Mouse (Mus musculus) B cell, adult 2 months (primary cell): ENCODE data around the gene Gan.
A peak's percentile ranks its signal among the peaks of the same experiment; 100 is the strongest.

Experiments used
- DNase-seq, 2 experiments: peaks; one replicate each; pipeline ENCODE4 v3.0.0; 2022

The Gan gene

DNA sequence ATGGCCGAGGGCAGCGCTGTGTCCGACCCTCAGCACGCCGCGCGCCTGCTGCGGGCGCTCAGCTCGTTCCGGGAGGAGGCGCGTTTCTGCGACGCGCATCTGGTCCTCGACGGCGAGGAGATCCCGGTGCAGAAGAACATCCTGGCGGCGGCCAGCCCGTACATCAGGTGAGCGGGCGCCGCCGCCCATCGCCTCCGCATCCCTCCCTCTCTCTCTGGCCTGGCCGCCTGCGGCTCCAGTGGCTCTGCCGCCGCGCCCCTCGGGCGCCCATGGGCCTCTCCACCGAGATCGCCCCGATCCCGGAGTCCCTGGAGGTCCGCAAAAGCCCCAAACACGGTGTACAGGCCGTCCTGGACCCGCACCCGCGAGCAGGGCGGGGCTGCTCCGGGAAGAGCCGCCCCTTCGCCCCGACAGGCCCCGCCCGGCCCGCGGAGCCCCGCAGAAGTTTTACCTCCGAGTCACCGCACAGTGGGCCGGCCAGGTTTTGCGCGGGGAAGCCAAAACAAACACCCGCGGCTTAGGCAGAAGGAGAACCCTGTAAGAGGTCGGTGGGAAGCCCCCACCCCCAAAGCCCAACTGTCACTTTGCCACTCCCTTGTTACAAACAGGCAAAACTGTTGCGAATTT is at the start of gene Gan:
Gan (plus strand) TSS at position 1 of the 627 bp plus-strand sequence.
- peak; percentile 53 to 61 for DNase-seq

DNA sequence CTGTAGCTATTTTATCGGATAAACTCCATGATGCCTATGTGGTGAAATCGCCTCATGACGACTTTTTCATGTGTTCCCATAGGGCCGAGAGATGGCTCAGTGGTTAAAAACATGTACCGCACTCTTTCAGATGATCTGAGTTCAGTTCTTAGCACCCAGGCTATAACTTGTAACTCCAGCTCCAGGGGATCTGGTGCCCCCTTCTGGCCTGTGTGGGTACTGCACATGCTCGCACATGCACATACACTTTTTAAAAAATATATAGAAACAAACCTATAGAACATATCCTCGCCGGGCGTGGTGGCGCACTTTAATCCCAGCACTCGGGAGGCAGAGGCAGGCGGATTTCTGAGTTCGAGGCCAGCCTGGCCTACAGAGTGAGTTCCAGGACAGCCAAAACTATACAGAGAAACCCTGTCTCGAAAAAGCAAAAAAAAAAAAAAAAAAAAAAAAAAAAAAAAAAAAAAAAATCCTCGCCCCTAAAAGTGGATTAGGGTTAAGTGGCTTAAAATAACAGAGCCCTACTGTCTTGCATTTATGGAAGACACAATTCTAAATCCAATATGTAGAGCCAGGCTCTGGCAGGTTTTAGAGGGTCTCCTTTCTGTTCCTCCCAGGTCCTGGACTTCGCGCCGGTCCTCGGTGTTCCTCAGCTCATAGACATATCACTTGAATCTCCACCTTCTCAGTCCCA is 48.8 kb upstream of the Gan start:
- peak; percentile 69 to 70 for DNase-seq

DNA sequence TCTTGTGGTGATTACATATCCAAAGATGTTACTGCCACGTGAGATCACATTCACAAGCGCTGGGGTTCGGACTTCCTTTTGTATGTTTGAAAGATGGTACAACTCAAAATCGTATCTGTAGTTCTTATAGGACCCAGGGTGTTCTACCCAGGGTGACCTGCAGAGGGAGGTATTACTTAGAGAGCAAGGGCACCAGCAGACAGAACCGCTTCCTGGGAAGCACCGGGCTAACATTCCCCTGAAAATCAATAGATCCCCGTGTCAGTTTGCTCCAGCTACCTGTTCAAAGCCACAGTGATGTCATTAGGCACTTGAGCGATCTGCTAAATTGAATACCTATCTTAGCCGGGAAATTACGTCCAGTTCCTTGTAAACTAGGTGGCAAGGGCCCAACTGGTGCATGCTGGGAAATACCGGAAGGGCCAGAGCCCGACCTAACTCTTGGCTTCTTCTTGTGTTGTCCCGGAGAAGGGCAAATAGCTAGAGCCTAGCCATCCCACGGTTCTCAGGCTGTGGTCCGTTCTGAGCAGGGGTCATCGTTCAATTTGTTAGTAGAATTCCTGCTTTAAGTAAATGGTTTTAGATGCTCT is 48.0 kb upstream of the Gan start:
- DNase-seq, result peak; percentile 67 to 73

DNA sequence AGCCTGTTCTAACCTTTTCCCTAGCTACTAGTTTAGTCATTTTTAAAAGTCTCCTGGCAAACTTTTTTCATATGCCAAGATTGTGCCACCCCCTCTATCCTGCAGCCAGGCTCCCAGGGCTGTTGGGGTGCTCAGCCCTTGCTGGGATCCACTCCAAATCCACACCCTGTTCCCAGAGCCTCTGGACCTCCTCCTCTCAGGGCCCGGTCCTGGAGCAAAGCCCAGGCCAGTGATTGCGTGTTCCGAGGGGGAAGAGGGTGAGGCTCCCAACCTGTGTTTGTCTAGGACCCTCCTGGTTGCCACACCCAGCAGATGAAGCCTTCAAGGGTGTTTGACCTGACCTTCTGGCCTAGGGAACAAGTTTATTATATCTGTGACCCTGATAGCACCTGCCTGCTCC is 46.3 kb upstream of the Gan start:
- DNase-seq, result no peak

DNA sequence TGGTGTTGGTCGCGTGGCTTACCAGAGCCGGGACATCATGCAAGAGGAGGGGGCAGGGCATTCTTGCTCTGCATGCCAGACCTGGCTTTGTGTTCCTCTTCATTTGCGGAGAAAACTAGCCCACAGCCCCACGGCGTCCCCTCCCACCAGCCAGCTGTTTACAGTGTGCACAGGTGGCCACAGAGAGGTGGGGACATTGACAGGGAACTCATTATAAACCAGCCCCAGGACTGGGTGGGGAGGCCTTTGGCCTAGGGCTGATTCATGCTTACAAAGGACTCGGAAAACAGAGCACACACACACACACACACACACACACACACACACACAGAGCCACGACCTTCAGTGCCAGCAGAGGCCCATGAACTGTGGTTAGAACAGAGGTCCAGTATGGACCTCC is 45.7 kb upstream of the Gan start:
- DNase-seq, result no peak

DNA sequence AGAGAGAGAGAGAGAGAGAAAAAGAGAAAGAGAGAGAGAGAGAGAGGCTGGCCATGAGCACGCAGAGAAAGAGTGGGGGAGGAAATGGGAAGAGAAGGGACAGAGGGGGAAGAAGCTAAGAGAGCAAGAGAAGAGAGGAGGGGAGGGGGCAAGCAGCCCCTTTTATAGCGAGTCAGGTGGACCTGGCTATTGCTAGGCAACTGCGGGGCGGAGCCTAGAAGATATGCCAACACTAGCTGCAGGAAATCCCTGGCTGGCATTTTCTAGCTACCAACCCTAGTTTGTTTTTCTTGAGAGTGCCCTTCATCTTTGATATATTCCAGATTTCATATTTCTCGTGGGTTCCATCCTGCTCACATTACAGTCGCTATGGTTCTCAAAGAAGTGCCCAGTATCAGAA is 42.8 kb upstream of the Gan start:
- no peak for DNase-seq

DNA sequence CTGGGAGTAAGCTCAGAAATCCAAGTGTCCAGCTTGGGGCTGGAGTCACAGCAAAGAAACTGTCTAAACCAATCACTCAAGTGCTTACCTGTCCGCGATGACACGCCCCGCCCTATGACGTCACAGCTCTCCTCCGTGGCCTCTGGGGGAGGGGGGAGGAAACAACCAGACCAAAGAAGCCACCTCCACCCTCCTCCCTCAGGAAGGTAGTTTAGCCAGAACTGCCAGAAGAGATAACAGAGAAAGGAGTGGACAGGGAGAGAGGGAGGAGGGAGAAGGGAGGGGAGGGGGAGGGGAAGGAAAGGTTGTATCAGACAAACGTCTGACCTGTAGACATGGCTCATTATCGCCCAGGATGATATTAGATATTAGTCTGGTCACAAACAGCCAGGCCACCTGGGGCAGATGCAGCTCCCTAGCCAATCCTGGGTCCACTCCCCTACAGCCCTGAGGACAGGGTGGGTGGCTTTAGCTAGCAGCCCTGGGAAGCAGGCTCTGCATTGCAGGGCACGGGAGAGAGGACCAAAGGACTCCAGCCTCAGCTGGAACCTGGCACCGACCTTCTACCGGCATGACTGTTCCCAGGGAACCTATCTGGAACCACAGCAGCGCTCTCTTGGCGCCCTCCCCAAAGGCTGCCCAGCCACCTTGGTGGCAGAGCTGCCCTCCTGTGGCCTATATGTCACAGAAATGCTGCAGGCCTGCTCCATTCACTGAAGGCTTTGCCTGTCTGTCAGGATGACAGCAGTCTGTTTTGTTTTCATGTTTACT is 42.1 kb upstream of the Gan start:
- DNase-seq, result peak; percentile 41 to 50

DNA sequence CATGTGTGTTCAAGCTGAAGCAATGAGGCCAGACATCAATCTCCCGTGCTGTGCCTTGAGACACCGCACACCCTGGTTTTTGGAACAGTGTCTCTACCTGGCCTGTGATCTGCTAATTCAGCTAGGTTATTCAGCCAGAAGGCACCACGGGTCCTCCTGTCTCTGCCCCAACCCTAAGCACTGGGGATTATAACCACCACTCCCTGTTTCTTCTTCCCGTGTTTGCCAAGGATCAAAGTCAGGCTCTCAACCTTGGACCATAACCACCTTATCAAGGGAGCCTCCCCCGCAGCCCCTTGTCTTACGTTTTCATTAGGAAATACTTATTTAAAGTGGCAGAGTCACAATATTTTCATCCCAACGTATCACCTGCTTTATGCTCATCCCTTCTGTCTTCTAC is 41.4 kb upstream of the Gan start:
- no peak for DNase-seq

DNA sequence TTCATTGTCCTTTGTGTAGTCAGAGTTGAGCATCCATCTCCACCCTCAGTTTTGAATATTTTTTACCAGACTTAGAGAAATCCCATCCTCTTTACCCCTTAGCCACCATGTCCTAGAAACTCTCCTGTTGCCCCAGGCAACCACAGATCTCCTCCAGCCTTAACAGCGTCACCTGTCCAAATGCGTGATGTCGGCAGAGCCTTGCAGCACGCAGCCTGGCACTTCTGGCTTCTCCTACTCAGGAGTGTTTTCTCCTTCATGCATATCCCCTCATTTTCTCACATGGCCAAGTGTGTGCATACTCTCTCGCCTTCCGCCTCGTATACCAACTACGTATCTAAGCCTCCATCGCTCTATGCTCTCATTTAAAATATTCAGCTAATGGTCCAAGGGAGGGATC is 39.5 kb upstream of the Gan start:
- no peak for DNase-seq

DNA sequence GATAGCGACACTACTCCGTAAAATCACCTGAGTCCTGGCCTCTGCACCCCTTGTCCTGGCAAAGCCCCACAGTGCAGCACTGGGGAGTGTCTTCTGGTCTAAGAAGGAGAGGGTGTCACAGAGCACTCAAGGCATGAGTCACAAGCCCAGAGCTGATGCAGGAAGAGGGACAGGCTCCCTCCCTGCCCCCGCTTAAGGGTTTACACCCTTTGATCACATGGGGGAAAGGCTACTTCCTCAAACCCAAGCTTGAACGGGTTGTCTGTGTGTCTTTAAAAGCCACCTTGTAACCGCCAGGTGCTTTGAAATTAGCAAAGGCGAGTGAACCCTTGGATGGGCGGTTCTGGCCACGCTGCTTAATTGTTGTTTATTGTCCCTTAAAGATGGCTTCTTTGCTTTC is 36.7 kb upstream of the Gan start:
- peak; percentile 72 to 79 for DNase-seq

DNA sequence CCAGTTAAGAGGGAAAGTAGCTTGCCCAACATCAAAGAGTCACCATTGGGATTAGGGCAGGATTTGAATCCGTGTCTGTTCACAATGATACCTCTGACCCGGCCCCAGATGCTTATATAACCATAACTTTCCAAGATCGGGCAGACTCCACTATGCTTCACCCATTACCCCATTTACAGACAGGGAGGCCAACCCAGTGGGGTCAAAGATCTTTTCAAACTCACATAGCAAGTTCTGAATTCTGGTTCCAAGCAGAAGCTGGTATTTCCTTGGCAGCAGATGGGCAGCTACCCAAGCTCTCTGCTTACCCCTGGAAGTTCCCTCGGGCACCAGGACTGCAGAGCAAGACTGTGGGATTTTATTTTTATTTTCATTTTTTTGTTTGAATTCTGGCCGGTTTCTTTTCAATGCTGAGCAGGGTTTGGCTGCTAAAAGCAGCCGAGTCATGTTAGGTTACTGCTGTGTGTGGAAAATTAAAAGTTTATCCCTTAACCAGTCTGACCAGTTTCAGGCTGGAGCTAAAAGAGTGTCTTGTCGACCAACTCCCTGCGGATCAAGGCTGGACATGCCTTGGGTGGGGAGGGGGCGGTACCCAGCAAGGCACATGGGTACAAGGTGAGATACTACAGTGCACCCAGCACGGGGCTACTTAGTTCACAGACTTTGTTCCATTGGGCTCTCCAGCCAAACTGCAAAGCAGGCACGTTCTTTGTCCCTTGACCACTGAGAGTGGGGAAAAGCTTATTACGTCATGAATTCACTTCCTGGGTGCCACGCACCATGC is 33.9 kb upstream of the Gan start:
- no peak for DNase-seq

DNA sequence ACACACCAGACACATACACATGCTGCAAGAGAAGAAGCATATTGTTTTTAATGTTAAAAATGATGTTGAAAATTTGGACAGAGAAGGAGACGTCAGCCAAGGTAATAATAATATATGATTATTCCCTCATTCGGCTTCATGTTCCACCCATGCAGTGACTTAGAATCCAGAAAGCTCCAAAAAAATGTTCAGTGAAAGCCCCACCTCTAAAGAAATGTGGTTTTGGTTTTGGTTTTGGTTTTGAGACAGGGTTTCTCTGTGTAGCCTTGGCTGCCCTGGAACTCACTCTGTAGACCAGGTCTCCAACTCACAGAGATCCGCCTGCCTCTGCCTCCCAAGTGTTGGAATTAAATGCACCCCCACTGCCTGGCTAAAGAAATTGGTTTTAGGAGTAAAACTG is 32.1 kb upstream of the Gan start:
- DNase-seq, result no peak

DNA sequence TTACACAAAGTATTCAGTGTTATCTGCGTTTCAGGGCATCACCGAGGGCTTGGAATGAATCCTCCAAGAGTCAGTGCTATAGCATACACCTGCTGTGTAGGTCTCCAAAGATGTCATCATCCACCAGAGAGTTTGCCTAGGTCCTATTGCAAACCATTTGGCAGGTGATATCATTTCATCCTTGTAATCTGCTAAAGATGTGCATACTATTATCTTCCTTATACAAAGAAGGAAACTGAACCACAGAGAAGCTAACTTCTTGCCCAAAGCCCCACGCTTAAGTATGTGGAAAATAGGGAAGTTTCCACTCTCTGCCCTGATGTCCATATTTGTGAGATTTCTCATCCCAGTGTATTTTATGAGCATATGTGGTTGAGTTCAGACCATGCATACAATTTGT is 31.5 kb upstream of the Gan start:
- DNase-seq, result no peak

DNA sequence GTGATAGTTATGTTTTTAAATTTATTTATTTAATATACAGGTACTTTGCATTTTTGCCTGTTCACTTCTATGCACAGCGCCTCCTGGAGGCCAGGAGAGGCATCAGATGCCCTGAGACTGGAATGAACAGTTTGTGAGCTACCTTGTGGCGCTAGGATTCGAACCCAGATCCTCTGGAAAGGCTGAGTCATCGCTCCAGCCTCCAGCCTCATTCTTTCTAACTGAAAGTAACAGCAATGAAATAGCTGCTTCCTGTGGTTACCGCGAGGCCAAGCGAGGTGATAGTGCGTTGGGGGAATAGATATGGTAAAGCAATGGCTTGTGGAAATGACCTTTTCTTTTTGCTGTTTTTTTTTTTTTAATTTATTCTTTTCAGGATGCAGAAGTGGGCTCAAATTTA is 30.9 kb upstream of the Gan start:
- DNase-seq, result peak; percentile 41 to 43

DNA sequence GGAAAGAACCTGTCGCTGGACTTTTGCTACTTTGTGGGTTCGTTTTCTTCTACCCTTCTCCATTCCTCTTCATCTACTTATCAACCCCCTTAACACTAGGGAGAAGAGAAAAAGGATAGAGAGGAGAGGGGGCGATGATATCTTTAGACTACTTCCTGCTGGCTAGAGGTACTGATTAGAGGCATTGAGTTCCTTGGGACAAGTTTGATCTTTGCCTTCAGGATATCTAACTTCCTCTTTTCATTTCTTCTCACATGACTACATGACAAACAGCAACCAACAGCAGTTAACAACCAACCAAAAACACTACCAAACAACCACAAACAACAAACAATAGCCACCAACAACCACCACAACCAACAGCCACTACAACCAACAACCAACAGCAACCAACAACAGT is 24.2 kb upstream of the Gan start:
- DNase-seq, result no peak

DNA sequence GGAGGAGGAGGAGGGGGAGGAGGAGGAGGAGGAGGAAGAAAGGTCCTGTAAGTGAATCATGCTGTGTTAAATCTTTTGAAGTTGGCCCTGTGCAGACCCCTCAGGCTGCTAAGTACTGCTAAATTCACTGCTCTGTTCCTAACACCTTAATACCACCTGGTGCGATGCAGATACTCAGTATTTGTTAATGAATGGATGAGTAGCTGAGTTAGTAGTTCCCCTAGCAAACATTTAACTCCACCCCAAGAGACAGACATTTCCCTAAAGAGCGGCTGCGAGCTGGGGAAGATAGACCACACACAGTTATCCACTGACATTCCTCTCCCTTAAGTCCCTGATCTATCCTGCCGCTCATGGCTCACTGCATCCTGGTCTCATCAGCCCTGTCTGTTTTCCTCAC is 21.6 kb upstream of the Gan start:
- no peak for DNase-seq

DNA sequence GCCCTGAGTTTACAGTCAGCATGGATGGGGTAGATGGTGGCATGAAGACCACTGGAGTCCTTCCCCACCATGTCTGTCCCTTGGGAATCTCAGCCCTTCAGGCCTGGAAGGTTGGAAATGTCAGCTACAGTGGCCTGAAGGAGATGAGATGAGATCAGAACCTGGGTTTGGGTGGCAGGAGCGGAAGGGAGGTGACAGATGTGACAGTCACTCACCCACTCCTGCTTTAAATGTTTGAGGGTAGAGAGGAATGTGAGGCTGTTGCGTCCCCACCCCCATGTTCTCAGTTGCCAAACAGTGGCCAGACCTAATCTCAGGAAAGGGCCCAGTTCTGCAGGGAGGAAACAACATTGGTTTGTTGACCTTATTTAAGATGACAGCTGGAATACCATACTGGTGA is 21.2 kb upstream of the Gan start:
- DNase-seq, result no peak

DNA sequence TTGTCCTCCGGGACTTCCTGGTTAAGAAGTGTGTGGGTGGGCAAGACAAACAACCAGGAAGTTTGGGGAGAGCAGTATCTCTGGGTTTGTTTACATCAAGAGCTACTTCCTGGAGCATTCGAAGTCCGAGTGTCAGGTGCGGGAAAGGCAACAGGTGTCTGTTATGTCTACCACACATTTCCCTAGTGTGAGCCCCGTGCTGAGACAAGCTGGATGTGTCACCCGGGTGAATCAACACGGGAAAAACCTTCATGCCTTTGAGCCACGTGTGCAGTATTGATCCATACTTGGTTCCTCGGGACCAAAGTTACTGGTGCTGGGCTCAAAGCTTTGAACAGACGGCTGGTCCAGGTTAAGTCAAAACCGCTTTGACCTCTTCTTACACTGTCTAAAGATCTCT is 20.6 kb upstream of the Gan start:
- DNase-seq, result no peak

DNA sequence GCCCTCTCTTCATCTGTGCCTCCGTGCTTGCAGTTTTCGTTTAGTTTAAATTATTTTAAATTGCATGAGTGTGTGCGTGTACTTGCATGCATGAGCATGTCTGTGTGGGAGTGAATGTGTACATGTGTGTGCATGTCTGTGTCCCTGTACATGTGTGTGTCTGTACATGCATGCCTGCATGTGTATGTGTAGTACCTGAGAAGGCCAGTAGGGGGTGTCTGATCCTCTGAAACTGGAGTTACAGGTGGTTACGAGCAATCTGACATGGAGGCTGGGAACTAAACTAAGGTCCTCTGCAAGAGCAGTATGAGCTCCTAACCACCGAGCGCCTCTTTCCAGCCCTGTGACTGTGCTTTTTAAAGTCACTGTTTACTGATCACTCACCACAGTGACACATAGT is 9.4 kb upstream of the Gan start:
- peak; percentile 52 to 58 for DNase-seq

DNA sequence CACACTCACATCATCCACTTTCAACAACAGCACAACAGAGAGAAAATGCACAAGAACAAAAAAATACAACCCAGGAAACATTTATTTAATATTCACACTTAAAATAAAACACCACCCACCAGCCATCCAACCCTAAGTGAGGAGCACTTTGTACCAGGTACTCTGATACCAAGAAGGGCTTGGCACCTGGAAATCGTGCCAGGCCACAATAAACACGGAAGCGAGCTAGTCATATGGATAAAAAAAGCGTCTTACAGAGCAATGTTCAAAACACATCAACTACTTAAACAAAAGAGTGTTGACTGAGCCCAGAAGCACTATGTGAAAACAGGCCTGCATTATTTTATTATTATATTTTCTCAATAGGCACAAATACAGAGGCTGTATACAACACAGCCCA is 1.8 kb upstream of the Gan start:
- no peak for DNase-seq

DNA sequence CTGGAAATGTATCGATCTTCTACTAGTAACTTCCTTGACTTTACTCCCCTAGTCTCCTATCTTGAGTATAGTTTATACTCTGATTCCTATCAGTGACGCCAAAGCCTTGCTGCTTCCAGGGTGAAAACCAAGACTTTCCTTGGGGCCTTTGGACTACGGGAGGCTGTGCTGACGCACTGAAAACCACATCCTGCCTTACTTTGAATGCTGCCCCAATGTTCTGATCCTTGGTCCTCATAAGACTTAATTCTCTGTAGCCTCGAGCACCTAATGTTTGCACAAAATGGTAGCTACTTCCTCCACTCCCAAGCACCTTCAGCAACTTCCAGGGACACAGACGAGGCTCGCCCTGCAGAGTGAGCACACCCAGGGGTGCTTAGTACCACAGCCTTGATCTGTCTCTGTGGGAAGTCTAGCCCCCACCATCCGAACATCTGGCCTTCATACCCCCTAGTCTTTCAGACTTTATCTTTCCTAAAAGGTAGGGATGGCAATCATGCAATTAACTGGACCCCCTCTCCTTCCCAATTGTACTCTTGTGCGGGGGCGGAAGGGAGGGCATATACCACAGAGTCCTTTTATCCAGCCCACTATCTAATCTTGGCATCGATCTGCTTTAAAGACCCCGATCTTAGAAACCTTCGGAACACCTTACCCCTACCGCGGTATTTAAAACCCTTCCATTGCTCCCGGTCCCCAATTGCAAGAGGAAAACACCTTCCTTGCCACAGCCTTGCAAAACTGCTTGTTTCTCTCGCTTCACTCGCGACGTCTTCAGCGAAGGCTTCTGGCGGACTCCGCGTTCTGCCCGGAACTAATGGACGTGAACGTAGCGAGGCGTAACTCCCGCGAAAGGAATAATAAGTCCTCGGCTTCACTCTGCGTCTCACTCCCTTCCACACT is 818 bp upstream of the Gan start:
- DNase-seq, result peak in 1 of 2 experiments; percentile 7

DNA sequence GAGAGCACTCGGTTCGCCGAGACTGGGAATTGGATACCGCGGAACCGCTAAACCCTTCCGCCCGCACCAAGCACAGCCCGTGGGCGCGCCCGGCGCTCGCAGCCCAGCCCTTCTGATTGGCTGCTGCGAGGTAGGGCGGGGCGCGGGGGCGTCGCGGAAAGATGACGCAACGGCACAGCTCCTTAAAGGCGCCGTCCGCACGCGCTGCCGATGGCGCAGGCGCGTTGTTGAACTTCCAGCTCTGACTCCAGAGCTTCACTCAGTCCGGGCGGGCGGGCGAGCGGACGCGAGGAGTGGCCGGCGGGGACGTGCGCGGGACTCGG is 205 bp upstream of the Gan start:
- peak; percentile 97 to 98 for DNase-seq
